13 mouse cellular contexts compared by ENCODE assay signal in genomic region chr7:44595131-44595561, GRCm38 (mm10). TPM values are rescaled to one million over a fixed set of nuclear protein-coding genes. Genes with fewer than 3 reads are reported as not detected.
"Had no signal": no experiment of that assay in that cellular context is flagged by ENCODE, and none has a peak within 500 bp of the region (broad histone marks: within the 10 kb centered on the region; RNA-seq: fewer than 3 reads in every experiment).

No protein-coding gene starts in this region.

- H3K27ac ChIP-seq: limb, embryonic 15.5 days; liver, embryonic 12.5 days; midbrain, embryonic 10.5 days had no signal

- ATAC-seq: liver, embryonic 12.5 days; midbrain, embryonic 16.5 days had no signal

- DNase-seq: kidney, postnatal 14 days; lung, embryonic 14.5 days; lung, postnatal 10 days; lung, postnatal 4 days; right cerebral cortex, postnatal 14 days; thymus, postnatal 36 days had no signal

- H3K36me3 ChIP-seq: limb, embryonic 15.5 days; liver, embryonic 12.5 days had no signal

- H3K9ac ChIP-seq: limb, embryonic 15.5 days; liver, embryonic 12.5 days; lung, embryonic 14.5 days had no signal

- H3K4me3 ChIP-seq: limb, embryonic 15.5 days; liver, embryonic 12.5 days; midbrain, embryonic 10.5 days had no signal

- H3K9me3 ChIP-seq: limb, embryonic 15.5 days; liver, embryonic 12.5 days; midbrain, embryonic 10.5 days; neural tube, embryonic 13.5 days had no signal

- H3K4me2 ChIP-seq: limb, embryonic 15.5 days; liver, embryonic 12.5 days; lung, embryonic 14.5 days had no signal

RNA-seq across cellular contexts. Expression of gene Kcnc3, which starts 4.7 kb away (rescaled TPM):
- polyA plus RNA-seq: thymus, postnatal 0 days had no signal

RNA-seq across cellular contexts. Expression of gene Napsa, which starts 23.0 kb away (rescaled TPM):
- total RNA-seq: left cerebral cortex, adult 8-10 months had no signal
